24 mouse cellular contexts compared by ENCODE assay signal in genomic region chr12:91171613-91172012, GRCm38 (mm10).
"Had no signal": no experiment of that assay in that cellular context is flagged by ENCODE, and none has a peak within 500 bp of the region (broad histone marks: within the 10 kb centered on the region; RNA-seq: fewer than 3 reads in every experiment).

No protein-coding gene starts in this region.

- H3K4me2 ChIP-seq: heart, embryonic 11.5 days; heart, embryonic 13.5 days; heart, embryonic 15.5 days; hindbrain, embryonic 12.5 days; hindbrain, embryonic 14.5 days; limb, embryonic 13.5 days; limb, embryonic 15.5 days; liver, embryonic 12.5 days had no signal

- H3K4me3 ChIP-seq: heart, adult 2 months; heart, embryonic 13.5 days; heart, embryonic 15.5 days; hindbrain, embryonic 10.5 days; hindbrain, embryonic 12.5 days; layer of hippocampus, adult 2 months; left cerebral cortex, adult 2 months; limb, embryonic 13.5 days; limb, embryonic 15.5 days; liver, embryonic 12.5 days had no signal

- H3K36me3 ChIP-seq: heart, embryonic 13.5 days; heart, embryonic 15.5 days; hindbrain, embryonic 10.5 days; hindbrain, embryonic 12.5 days; limb, embryonic 13.5 days; limb, embryonic 15.5 days; liver, embryonic 12.5 days had no signal

- DNase-seq: gastrocnemius, postnatal 14 days; gastrocnemius, postnatal 36 days; heart, adult 2 months; heart, postnatal 14 days; heart, postnatal 36 days; kidney, adult 18-20 months; kidney, adult 8-10 months; kidney, postnatal 25 days; kidney, postnatal 4 days; left cerebral cortex, postnatal 4 days had no signal

- H3K9me3 ChIP-seq: heart, embryonic 13.5 days; heart, embryonic 15.5 days; hindbrain, embryonic 10.5 days; hindbrain, embryonic 12.5 days; limb, embryonic 13.5 days; limb, embryonic 15.5 days; liver, embryonic 12.5 days had no signal

- H3K9ac ChIP-seq: heart, embryonic 13.5 days; heart, embryonic 15.5 days; hindbrain, embryonic 12.5 days; hindbrain, embryonic 14.5 days; limb, embryonic 13.5 days; limb, embryonic 15.5 days; liver, embryonic 12.5 days; liver, embryonic 14.5 days had no signal

- ATAC-seq: hindbrain, postnatal 0 days; intestine, embryonic 16.5 days; liver, embryonic 12.5 days had no signal

- H3K27me3 ChIP-seq: heart, embryonic 13.5 days; heart, embryonic 15.5 days; hindbrain, embryonic 12.5 days; limb, embryonic 13.5 days; limb, embryonic 15.5 days; liver, embryonic 12.5 days had no signal

- H3K4me1 ChIP-seq: heart, embryonic 15.5 days; hindbrain, embryonic 10.5 days; hindbrain, embryonic 12.5 days; limb, embryonic 13.5 days; limb, embryonic 15.5 days; liver, embryonic 12.5 days had no signal

- H3K27ac ChIP-seq: heart, adult 2 months; heart, embryonic 13.5 days; heart, embryonic 15.5 days; hindbrain, embryonic 10.5 days; hindbrain, embryonic 12.5 days; hindbrain, embryonic 14.5 days; hindbrain, postnatal 0 days; layer of hippocampus, adult 2 months; left cerebral cortex, adult 2 months; limb, embryonic 13.5 days; limb, embryonic 15.5 days; liver, embryonic 12.5 days; liver, embryonic 14.5 days had no signal
